22 mouse cellular contexts compared by ENCODE assay signal in the genomic region with DNA sequence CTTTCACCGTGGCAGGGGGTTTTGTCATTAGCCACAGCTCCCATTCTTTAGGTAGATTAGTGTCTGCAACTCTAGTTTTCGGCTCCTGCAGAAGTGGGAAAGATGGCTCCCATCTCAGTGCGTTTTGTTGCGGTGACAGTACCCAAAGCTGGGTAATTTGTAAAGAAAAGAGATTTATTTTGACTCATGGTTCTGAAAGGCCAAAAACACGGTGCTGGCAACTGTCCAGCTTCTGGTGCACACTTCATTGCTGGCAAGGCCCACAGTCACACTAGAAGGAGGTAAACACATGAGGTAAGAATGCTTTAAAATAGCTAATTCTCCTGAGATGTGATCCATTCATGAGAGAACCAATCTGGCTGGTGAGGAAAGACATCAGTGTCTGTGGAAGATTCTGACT. TPM values are rescaled to one million over a fixed set of nuclear protein-coding genes. Genes with fewer than 3 reads are reported as not detected.
DNase-seq lines count a peak whose midpoint lies in the region; ATAC-seq and TF ChIP-seq lines count a peak whose summit lies in the region.
"Had no signal": no experiment of that assay in that cellular context is flagged by ENCODE, and none has a peak within 500 bp of the region (broad histone marks: within the 10 kb centered on the region; RNA-seq: fewer than 3 reads in every experiment).

No protein-coding gene starts in this region.

- no peak overlapping the region for H3K9ac ChIP-seq in heart, embryonic 11.5 days (ENCODE audit: low read depth, low read length)
- no peak overlapping the region for H3K9ac ChIP-seq in lung, embryonic 16.5 days (ENCODE audit: low read length)
- H3K9ac ChIP-seq: embryonic facial prominence, embryonic 12.5 days; embryonic facial prominence, embryonic 15.5 days; forebrain, embryonic 12.5 days; hindbrain, embryonic 13.5 days had no signal

- no peak for TF ChIP-seq CTCF in lung, adult 2 months (IDR thresholded peaks at IDR 0.05; ENCODE audit: insufficient read depth, low read length)

- DNase-seq in heart, adult 11 months = peak; percentile 34
- DNase-seq in lung, adult 18-20 months = peak; percentile 30 to 36
- DNase-seq in lung, postnatal 14 days = no peak
- DNase-seq in lung, adult 2 months = no peak
- peak; percentile 45 for DNase-seq in lung, postnatal 36 days
- no peak for DNase-seq in layer of hippocampus, adult 18-20 months (ENCODE audit: low spot score in 2 of 2)
- DNase-seq: adrenal gland, adult 2 months; adrenal gland, postnatal 14 days; cerebellum, adult 11-12 months; cerebellum, adult 9-10 months; gastrocnemius, postnatal 10 days; gastrocnemius, postnatal 36 days had no signal

- no peak for TF ChIP-seq POLR2A in lung, adult 2 months (IDR thresholded peaks at IDR 0.05; ENCODE audit: borderline replicate concordance, extremely low read depth, low read depth, low read length)

- WGBS in heart, embryonic 11.5 days (ENCODE audit: insufficient replicate concordance) = 85% methylated on average over 5 of the region's 5 CpGs
- 67% methylated on average over 5 of the region's 5 CpGs for WGBS in lung, embryonic 16.5 days
- 71% methylated on average over 5 of the region's 5 CpGs for whole genome bisulfite sequencing in lung, adult 2 months

- no peaks in the 10 kb centered on the region for H3K9me3 ChIP-seq in heart, embryonic 11.5 days (replicated peaks; ENCODE audit: control insufficient read depth, low read length)
- H3K9me3 ChIP-seq in lung, embryonic 16.5 days (ENCODE audit: control insufficient read depth, low read length) = no peaks in the 10 kb centered on the region
- H3K9me3 ChIP-seq: embryonic facial prominence, embryonic 12.5 days; embryonic facial prominence, embryonic 15.5 days; forebrain, embryonic 12.5 days; hindbrain, embryonic 13.5 days had no signal

- no peak overlapping the region for H3K27ac ChIP-seq in heart, embryonic 11.5 days (ENCODE audit: low read depth, low read length)
- H3K27ac ChIP-seq in lung, embryonic 16.5 days (ENCODE audit: low read length) = peak overlapping the region; percentile 90
- H3K27ac ChIP-seq: embryonic facial prominence, embryonic 12.5 days; embryonic facial prominence, embryonic 15.5 days; forebrain, embryonic 12.5 days; hindbrain, embryonic 13.5 days had no signal

- no peaks in the 10 kb centered on the region for H3K36me3 ChIP-seq in heart, embryonic 11.5 days (ENCODE audit: control insufficient read depth, insufficient read depth, low read length)
- no peaks in the 10 kb centered on the region for H3K36me3 ChIP-seq in lung, embryonic 16.5 days (ENCODE audit: control insufficient read depth, insufficient read depth, low read length)
- H3K36me3 ChIP-seq: embryonic facial prominence, embryonic 12.5 days; embryonic facial prominence, embryonic 15.5 days had no signal

- H3K27me3 ChIP-seq in heart, embryonic 11.5 days (ENCODE audit: control insufficient read depth, insufficient read depth, low read length) = 0 out of 2 replicates have a peak, but pooled peaks cover 2% of the 10 kb centered on the region
- H3K27me3 ChIP-seq in lung, embryonic 16.5 days (ENCODE audit: control insufficient read depth, insufficient read depth, low read depth, low read length) = no peaks in the 10 kb centered on the region; the same call in 1 of the 2 replicates
- H3K27me3 ChIP-seq: embryonic facial prominence, embryonic 12.5 days; forebrain, embryonic 12.5 days had no signal

- ATAC-seq in heart, embryonic 11.5 days (replicated peaks; ENCODE audit: insufficient number of reproducible peaks, low FRiP score, low TSS enrichment) = no peak
- no peak for ATAC-seq in lung, embryonic 16.5 days (ENCODE audit: low read depth)
- ATAC-seq: CD4-positive, CD25-positive, alpha-beta regulatory T cell, adult 4 months; forebrain, embryonic 16.5 days; hindbrain, embryonic 16.5 days had no signal

- H3K4me3 ChIP-seq in heart, embryonic 11.5 days (ENCODE audit: low read depth, low read length) = no peak overlapping the region
- no peak overlapping the region for H3K4me3 ChIP-seq in lung, embryonic 16.5 days (ENCODE audit: low read length)
- no peak overlapping the region for H3K4me3 ChIP-seq in lung, adult 2 months (replicated peaks; ENCODE audit: extremely low read depth, low read depth, low read length)
- H3K4me3 ChIP-seq: embryonic facial prominence, embryonic 12.5 days; embryonic facial prominence, embryonic 15.5 days; forebrain, embryonic 12.5 days; hindbrain, embryonic 13.5 days had no signal

- H3K4me1 ChIP-seq in heart, embryonic 11.5 days (ENCODE audit: control insufficient read depth, insufficient read depth, low read length) = peaks cover 3% of the 10 kb centered on the region
- H3K4me1 ChIP-seq in lung, embryonic 16.5 days (replicated peaks; ENCODE audit: control insufficient read depth, insufficient read depth, low read length) = peaks cover 4% of the 10 kb centered on the region; the same call in 1 of the 2 replicates
- H3K4me1 ChIP-seq in lung, adult 2 months (ENCODE audit: control insufficient read depth, insufficient read depth, low read length) = peaks cover 3% of the 10 kb centered on the region

- no peak overlapping the region for H3K4me2 ChIP-seq in heart, embryonic 11.5 days
- 0 out of 2 replicates have a peak overlapping the region, but pooled peaks have one; percentile 6 for H3K4me2 ChIP-seq in lung, embryonic 16.5 days (ENCODE audit: low read depth, low read length)
- H3K4me2 ChIP-seq: embryonic facial prominence, embryonic 12.5 days; embryonic facial prominence, embryonic 15.5 days; forebrain, embryonic 12.5 days; hindbrain, embryonic 13.5 days had no signal

RNA-seq across cellular contexts. Expression of a gene that starts 18.9 kb away (rescaled TPM):
- polyA plus RNA-seq in heart, embryonic 11.5 days (2014; fragmentation: Nextera tagmentation; extraction: Ambion mirVana) = 30.3 and 31.3 TPM in 2 replicates
- polyA plus RNA-seq in lung, embryonic 16.5 days (2015; fragmentation: Nextera tagmentation; extraction: Ambion mirVana) = 91.7 and 96.0 TPM in 2 replicates
- 95.9 and 101 TPM in 2 replicates for polyA plus RNA-seq in lung, adult 2 months (2012; rRNA removed)
- 100 to 1,000 TPM; 246 to 270 TPM for total RNA-seq in layer of hippocampus, adult 18-20 months (2021)
- total RNA-seq: granulocyte monocyte progenitor cell, adult 5-6 weeks had no signal

Comparison
In these comparisons a context has a peak if more than half of its experiments do, and no peak if none do; other contexts are left out.
1. DNase-seq: peak in heart, adult 11 months (single experiment), lung, adult 18-20 months (2 of 2) and lung, postnatal 36 days (single experiment); none in lung, postnatal 14 days (single experiment), lung, adult 2 months (single experiment) and layer of hippocampus, adult 18-20 months (0 of 2).